Mouse (Mus musculus) heart, adult 2 months (tissue): ENCODE data around the gene Tbxas1. TPM values are rescaled to one million over a fixed set of nuclear protein-coding genes. Genes with fewer than 3 reads are reported as not detected.

Experiments
- DNase-seq, 2 experiments: peaks; one replicate each; pipeline ENCODE4 v3.0.0; 2021
- H3K27ac ChIP-seq: fragments of 200-600 bp; 2 replicates; pipeline ENCODE4 v1.8.1; 2022
- H3K27me3 ChIP-seq: fragments of 200-500 bp; 2 replicates; pipeline ENCODE4 v1.6.1; 2012; ENCODE audit warnings: mild to moderate bottlenecking, low read length, inconsistent platforms, mixed read lengths; ENCODE audit not compliant: control insufficient read depth, insufficient read depth
- H3K36me3 ChIP-seq: fragments of 200-500 bp; 2 replicates; pipeline ENCODE4 v1.6.1; 2012; ENCODE audit warnings: low read length, inconsistent platforms; ENCODE audit not compliant: control insufficient read depth, insufficient read depth
- H3K4me1 ChIP-seq: fragments of 200-500 bp; 2 replicates; pipeline ENCODE4 v1.6.1; 2011; ENCODE audit warnings: low read length; ENCODE audit not compliant: control insufficient read depth, insufficient read depth
- H3K4me3 ChIP-seq: fragments of 200-600 bp; 2 replicates; pipeline ENCODE4 v1.8.1; 2022
- H3K79me2 ChIP-seq: fragments of 200-500 bp; replicated peaks from 2 replicates; pipeline ENCODE4 v1.6.1; 2012; ENCODE audit warnings: mild to moderate bottlenecking, inconsistent platforms, low read length, moderate library complexity, mixed read lengths; ENCODE audit not compliant: control insufficient read depth, insufficient read depth
- H3K9ac ChIP-seq: fragments of 200-500 bp; 2 replicates; pipeline ENCODE4 v1.6.1; 2012; ENCODE audit warnings: low read depth, mild to moderate bottlenecking, control low read depth, inconsistent platforms, low read length, mixed read lengths
- CTCF ChIP-seq: fragments of 200-600 bp; IDR thresholded peaks from 2 replicates; pipeline ENCODE4 v1.8.1; 2022; ENCODE audit warnings: antibody characterized with exemption, mild to moderate bottlenecking, moderate library complexity
- EP300 ChIP-seq: fragments of 200-500 bp; IDR thresholded peaks from 2 replicates; pipeline ENCODE4 v1.6.1; 2011; ENCODE audit warnings: low read depth, low read length, control low read depth; ENCODE audit not compliant: insufficient read depth
- POLR2A ChIP-seq: fragments of 200-500 bp; IDR thresholded peaks from 2 replicates; pipeline ENCODE4 v1.6.1; 2011; ENCODE audit warnings: mild to moderate bottlenecking, low read depth, low read length, control low read depth; ENCODE audit not compliant: insufficient read depth
- WGBS: fragments of 180-500 bp; shearing (Covaris S2); methylation state at CpG from one replicate; pipeline ENCODE4 v1.1.7; 2018; 5-methylcytosine and 5-hydroxymethylcytosine counted together
- intact Hi-C: fragments of 180-260 bp; cut with DNase I; formaldehyde crosslinking; loops from one replicate; pipeline ENCODE4 v1.15.1; 2025
- polyA plus RNA-seq: library from polyadenylated mRNA; depleted of rRNA; stranded (reverse); fragments of >200 nt; gene quantifications from 2 replicates; pipeline ENCODE4 v1.2.3, GENCODE M21; 2012
- total RNA-seq, 2 experiments: library from RNA; stranded (reverse); gene quantifications; 2 replicates each; pipeline ENCODE4 v1.2.3; 2021

The Tbxas1 gene
- total and polyA plus RNA-seq, 3 experiments = 1.9 to 2.7 (median 2.1) TPM

GRCm38 (mm10) chr6:38949683-38950161 lies 74.5 kb downstream of the Tbxas1 start:
- no peak overlapping the region for H3K27ac ChIP-seq
- no peak overlapping the region for H3K9ac ChIP-seq

GRCm38 (mm10) chr6:38950341-38950740 lies 75.1 kb downstream of the Tbxas1 start:
- intact Hi-C loops = loop anchor here (10.0 kb wide), 1 partner anchor 114 kb away; no protein-coding TSS in a partner anchor
- no peak overlapping the region for H3K27ac ChIP-seq
- WGBS = 7% methylated on average over 4 of the region's 4 CpGs

More at GRCm38 (mm10) chr6:38949683-38950161, 74.5 kb downstream of the Tbxas1 start:
- Histone ChIP-seq H3K36me3 (no peaks in the 10 kb centered on the region; the same call in 1 of the 2 replicates), H3K4me3 (no peak overlapping the region), H3K79me2 (no peaks in the 10 kb centered on the region), H3K4me1 (peaks cover 6% of the 10 kb centered on the region), H3K27me3 (no peaks in the 10 kb centered on the region)
- TF ChIP-seq EP300 = no peak
- TF ChIP-seq POLR2A = no peak
- no peak for TF ChIP-seq CTCF
- 18% methylated on average over 5 of the region's 5 CpGs for WGBS
- DNase-seq = peak in 1 of 2 experiments; percentile 29
- intact Hi-C loops = loop anchor here (10.0 kb wide), 1 partner anchor 115 kb away; no protein-coding TSS in a partner anchor

GRCm38 (mm10) chr6:38950838-38951237 lies 75.6 kb downstream of the Tbxas1 start:
- 44% methylated on average over 3 of the region's 3 CpGs for WGBS
- Histone ChIP-seq H3K79me2 (no peaks in the 10 kb centered on the region), H3K4me1 (peaks cover 6% of the 10 kb centered on the region), H3K36me3 (no peaks in the 10 kb centered on the region; the same call in 1 of the 2 replicates), H3K4me3 (no peak overlapping the region), H3K27me3 (no peaks in the 10 kb centered on the region), H3K9ac (no peak overlapping the region), H3K27ac (no peak overlapping the region)
- no peak for TF ChIP-seq POLR2A
- no peak for TF ChIP-seq EP300
- no peak for TF ChIP-seq CTCF
- DNase-seq = no peak
- intact Hi-C loops = loop anchor here (10.0 kb wide), 1 partner anchor 114 kb away; no protein-coding TSS in a partner anchor

More at GRCm38 (mm10) chr6:38950341-38950740, 75.1 kb downstream of the Tbxas1 start:
- Histone ChIP-seq H3K4me1 (peaks cover 6% of the 10 kb centered on the region), H3K4me3 (no peak overlapping the region), H3K9ac (no peak overlapping the region), H3K79me2 (no peaks in the 10 kb centered on the region), H3K36me3 (no peaks in the 10 kb centered on the region; the same call in 1 of the 2 replicates), H3K27me3 (no peaks in the 10 kb centered on the region)
- TF ChIP-seq CTCF = no peak
- no peak for TF ChIP-seq POLR2A
- TF ChIP-seq EP300 = no peak
- no peak for DNase-seq

- Histone ChIP-seq H3K36me3 (no peaks in the 10 kb centered on the region), H3K9ac (no peak overlapping the region), H3K27ac (no peak overlapping the region), H3K79me2 (no peaks in the 10 kb centered on the region), H3K4me1 (no peaks in the 10 kb centered on the region), H3K27me3 (no peaks in the 10 kb centered on the region), H3K4me3 (no peak overlapping the region)
- intact Hi-C loops = loop anchor here (10.0 kb wide), 1 partner anchor 108 kb away; no protein-coding TSS in a partner anchor
- no peak for DNase-seq
- WGBS = 72% methylated on average over 2 of the region's 2 CpGs
- TF ChIP-seq CTCF (no peak), EP300 (no peak)
Measured at GRCm38 (mm10) chr6:38956641-38957040, 81.4 kb downstream of the Tbxas1 start.

GRCm38 (mm10) chr6:38957246-38957645 lies 82.0 kb downstream of the Tbxas1 start:
- no peak overlapping the region for H3K27ac ChIP-seq
- H3K79me2 ChIP-seq = no peaks in the 10 kb centered on the region
- no peak overlapping the region for H3K9ac ChIP-seq
- no peak overlapping the region for H3K4me3 ChIP-seq
- intact Hi-C loops = loop anchor here (10.0 kb wide), 1 partner anchor 108 kb away; no protein-coding TSS in a partner anchor
- H3K36me3 ChIP-seq = no peaks in the 10 kb centered on the region
- DNase-seq = no peak
- WGBS = 80% methylated on average over 5 of the region's 5 CpGs
- no peaks in the 10 kb centered on the region for H3K4me1 ChIP-seq
- no peak for TF ChIP-seq CTCF
- TF ChIP-seq EP300 = no peak
- TF ChIP-seq POLR2A = no peak
- no peaks in the 10 kb centered on the region for H3K27me3 ChIP-seq

GRCm38 (mm10) chr6:38959502-38959901 lies 84.3 kb downstream of the Tbxas1 start:
- Histone ChIP-seq H3K9ac (no peak overlapping the region), H3K4me1 (no peaks in the 10 kb centered on the region), H3K27me3 (no peaks in the 10 kb centered on the region), H3K4me3 (no peak overlapping the region), H3K27ac (no peak overlapping the region), H3K79me2 (no peaks in the 10 kb centered on the region), H3K36me3 (no peaks in the 10 kb centered on the region)
- TF ChIP-seq POLR2A (no peak), EP300 (no peak), CTCF (no peak)
- intact Hi-C loops = loop anchor here (10.0 kb wide), 1 partner anchor 105 kb away; no protein-coding TSS in a partner anchor
- DNase-seq = no peak
- WGBS = 87% methylated on average over 9 of the region's 9 CpGs
